Comparison of ENCODE assay signal across 21 mouse cellular contexts in genomic region chr15:11954190-11954589, GRCm38 (mm10). TPM values are rescaled to one million over a fixed set of nuclear protein-coding genes. Genes with fewer than 3 reads are reported as not detected.
"Had no signal": no experiment of that assay in that cellular context is flagged by ENCODE, and none has a peak within 500 bp of the region (broad histone marks: within the 10 kb centered on the region; RNA-seq: fewer than 3 reads in every experiment).

No protein-coding gene starts in this region.

- ATAC-seq: liver, postnatal 0 days; lung, postnatal 0 days; midbrain, embryonic 15.5 days had no signal

- H3K4me2 ChIP-seq: limb, embryonic 12.5 days; limb, embryonic 15.5 days; liver, embryonic 11.5 days; lung, embryonic 14.5 days; midbrain, embryonic 12.5 days; midbrain, embryonic 15.5 days; neural tube, embryonic 12.5 days; neural tube, embryonic 15.5 days had no signal

- H3K4me3 ChIP-seq: limb, embryonic 12.5 days; limb, embryonic 15.5 days; midbrain, embryonic 12.5 days; midbrain, embryonic 15.5 days; neural tube, embryonic 12.5 days; neural tube, embryonic 15.5 days had no signal

- H3K9ac ChIP-seq: limb, embryonic 12.5 days; limb, embryonic 15.5 days; liver, embryonic 14.5 days; liver, postnatal 0 days; lung, embryonic 14.5 days; midbrain, embryonic 12.5 days; midbrain, embryonic 15.5 days; neural tube, embryonic 12.5 days; neural tube, embryonic 15.5 days had no signal

- H3K27me3 ChIP-seq: limb, embryonic 12.5 days; limb, embryonic 15.5 days; midbrain, embryonic 12.5 days; midbrain, embryonic 15.5 days; neural tube, embryonic 12.5 days; neural tube, embryonic 15.5 days had no signal

- DNase-seq: kidney, postnatal 14 days; kidney, postnatal 4 days; left cerebral cortex, postnatal 4 days; liver, postnatal 0 days; lung, embryonic 14.5 days; retina, postnatal 1 day; right cerebral cortex, postnatal 25 days; spleen, adult 18-20 months; thymus, adult 18-20 months; thymus, postnatal 36 days had no signal

- H3K36me3 ChIP-seq: limb, embryonic 12.5 days; limb, embryonic 15.5 days; midbrain, embryonic 12.5 days; midbrain, embryonic 15.5 days; neural tube, embryonic 12.5 days; neural tube, embryonic 15.5 days had no signal

- H3K9me3 ChIP-seq: limb, embryonic 12.5 days; limb, embryonic 15.5 days; midbrain, embryonic 12.5 days; midbrain, embryonic 15.5 days; neural tube, embryonic 12.5 days; neural tube, embryonic 15.5 days had no signal

- H3K27ac ChIP-seq: limb, embryonic 12.5 days; limb, embryonic 15.5 days; liver, embryonic 14.5 days; macrophage; midbrain, embryonic 12.5 days; midbrain, embryonic 15.5 days; neural tube, embryonic 12.5 days; neural tube, embryonic 15.5 days had no signal

- H3K4me1 ChIP-seq: limb, embryonic 12.5 days; limb, embryonic 15.5 days; midbrain, embryonic 12.5 days; midbrain, embryonic 15.5 days; neural tube, embryonic 12.5 days; neural tube, embryonic 15.5 days had no signal

RNA-seq across cellular contexts. Expression of gene Npr3, which starts 47.1 kb away (rescaled TPM):
- total RNA-seq: megakaryocyte, adult 5-6 weeks had no signal
- polyA plus RNA-seq: macrophage had no signal
